Mouse (Mus musculus) cerebellum, adult 8-10 months (tissue): ENCODE data around the gene Cdh24.
"Not testable (repeated sequence)": the region's sequence is repeated elsewhere in the genome, so short reads cannot be mapped to it uniquely, and the experiment has no call there.

Experiments
- DNase-seq: peaks from one replicate; pipeline ENCODE4 v3.0.0; 2022

Cdh24 gene

DNA sequence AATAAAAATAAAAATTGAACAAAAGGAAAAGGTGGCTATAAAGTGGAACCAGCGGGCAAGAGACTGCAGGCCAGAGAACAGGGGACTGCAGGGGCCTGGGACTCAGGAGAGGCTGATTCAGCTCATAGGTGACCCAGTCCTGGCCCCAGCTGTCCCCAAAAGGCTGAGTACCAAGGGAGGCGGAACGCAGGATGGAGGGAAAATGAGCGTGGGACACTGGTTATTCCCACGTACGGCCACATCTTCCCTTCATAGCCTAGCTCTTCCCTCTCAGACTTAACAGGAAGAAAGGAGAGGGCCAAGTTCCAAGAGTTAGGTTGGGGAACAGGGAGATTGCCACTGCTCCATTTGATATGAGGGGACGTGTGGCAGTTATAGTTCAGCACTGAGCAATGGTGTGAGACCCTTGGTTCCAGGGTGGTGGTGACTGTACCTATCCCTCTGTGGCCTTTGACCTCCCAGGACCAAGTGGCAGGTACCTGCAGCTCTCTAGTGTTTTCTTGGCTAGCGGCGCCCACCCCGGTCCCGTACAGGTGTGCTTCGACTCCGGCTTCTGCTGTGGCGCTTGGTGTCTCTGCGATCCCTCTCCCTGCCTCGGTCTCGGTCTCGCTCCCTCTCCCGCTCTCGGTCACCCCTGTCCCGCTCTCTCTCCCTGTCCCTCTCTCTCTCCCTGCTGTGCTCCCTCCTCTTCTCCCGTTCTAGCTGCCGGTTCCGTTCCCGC, 1.2 kb upstream of the Cdh24 start:
- no peak for DNase-seq

DNA sequence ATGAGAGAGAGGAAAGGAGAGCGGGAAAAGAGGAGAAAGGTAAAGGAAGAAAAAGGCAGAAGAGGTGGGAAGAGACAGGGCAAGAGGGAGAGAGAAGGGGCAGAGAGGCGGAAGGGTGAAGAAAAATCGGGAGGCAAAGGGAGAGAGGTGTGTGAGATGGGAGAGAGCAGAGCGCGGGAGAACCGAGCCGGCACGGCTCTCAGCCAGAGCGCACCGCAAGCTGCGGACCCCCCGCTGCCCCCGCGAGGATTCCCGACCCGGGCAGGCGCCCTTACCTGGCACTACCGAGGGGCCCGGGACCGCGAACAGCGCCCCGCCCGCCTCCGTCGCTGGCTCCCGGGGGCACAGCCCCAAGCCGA, 239 bp downstream of the Cdh24 start, which contains the start of gene Gm17606:
Gm17606 (plus strand) TSS at position 7 of the 359 bp plus-strand sequence.
- no peak for DNase-seq

DNA sequence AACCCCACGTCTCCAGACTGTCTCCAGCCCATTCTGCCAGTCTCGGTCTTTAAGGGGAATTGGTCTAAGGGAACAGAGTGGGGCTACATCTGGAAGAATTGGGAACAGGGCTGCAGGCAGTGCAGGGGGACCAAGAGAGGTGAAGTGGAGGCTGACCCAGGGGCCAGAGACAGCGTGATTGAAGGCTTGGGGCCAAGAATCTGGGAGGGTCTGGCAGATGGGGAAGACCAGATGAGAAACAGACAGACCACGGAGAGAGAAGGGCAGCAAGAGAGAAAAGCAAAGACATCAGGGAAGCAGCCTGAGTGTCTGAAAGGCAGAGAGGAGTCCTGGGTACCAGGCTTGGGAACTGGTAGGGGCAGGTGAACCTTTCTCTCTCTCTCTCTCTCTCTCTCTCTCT, 1.0 kb downstream of the Cdh24 start:
- no peak for DNase-seq

GRCm38 (mm10) chr14:54638210-54638609, 3.0 kb downstream of the Cdh24 start:
- no peak for DNase-seq

GRCm38 (mm10) chr14:54636954-54637353, 4.2 kb downstream of the Cdh24 start:
- DNase-seq, result peak; percentile 54

- no peak for DNase-seq
These were observed 7.0 kb downstream of the Cdh24 start for GRCm38 (mm10) chr14:54634182-54634581.

DNA sequence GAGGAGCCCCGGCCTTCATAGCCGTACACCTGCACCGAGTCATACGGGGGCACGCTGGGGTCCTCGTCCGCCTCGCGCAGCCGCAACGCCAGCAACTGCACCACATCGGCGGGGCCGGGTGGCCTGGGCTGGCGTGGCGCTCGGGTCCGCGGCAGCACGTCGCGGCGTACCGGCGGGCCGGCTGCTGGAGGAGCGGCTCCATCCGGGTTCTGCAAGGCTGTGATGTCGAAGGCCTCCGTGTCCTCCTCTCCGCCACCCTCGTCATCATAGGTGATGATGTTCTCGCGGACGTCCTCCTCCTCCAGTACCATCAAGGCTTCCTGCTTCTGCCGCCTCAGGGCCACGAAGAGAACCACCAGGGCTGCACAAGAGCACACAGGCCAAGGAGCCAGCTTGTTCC, 8.9 kb downstream of the Cdh24 start:
- no peak for DNase-seq

DNA sequence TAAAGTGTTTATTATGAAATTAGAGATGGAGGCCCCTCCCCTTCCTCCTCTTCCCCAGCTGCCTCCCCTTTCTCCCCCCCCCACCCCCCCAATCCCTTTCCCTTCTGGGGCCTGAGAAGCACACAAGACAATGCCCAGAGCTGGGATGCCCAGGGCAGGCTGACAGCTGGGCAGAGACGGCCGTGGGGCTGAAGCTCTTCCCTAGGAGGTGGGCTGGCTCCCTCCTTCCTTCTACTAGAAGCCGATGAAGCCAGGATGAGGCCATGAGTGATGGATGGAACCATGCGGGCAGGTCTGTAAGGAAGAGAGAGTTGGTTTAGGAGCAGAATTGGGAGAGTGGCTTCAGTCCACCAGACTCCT, 9.9 kb downstream of the Cdh24 start:
- DNase-seq, result no peak

- no peak for DNase-seq
These were observed 10.5 kb downstream of the Cdh24 start for GRCm38 (mm10) chr14:54630583-54631239.

- DNase-seq, result no peak
These were observed 11.4 kb downstream of the Cdh24 start for GRCm38 (mm10) chr14:54629797-54630196.

DNA sequence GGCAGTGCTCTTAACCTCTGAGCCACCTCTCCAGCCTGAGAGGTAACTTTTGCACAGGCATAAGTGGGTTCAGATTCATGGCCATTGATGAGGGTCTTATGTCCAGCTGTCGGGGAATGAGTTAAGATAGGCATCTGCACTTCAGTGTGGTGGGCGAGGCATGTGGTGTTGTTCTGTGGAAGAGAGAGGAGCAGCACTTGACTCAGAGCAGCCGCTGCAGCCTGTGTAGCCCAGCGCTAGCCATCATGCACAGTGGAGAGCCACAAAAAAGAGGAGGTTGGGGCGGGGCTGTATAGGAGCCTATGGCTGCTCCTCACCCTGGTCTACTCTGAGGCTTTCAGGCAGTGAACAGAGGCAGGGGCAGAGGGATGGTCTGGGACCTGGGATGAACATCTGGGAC, 13.1 kb downstream of the Cdh24 start:
- no peak for DNase-seq

DNA sequence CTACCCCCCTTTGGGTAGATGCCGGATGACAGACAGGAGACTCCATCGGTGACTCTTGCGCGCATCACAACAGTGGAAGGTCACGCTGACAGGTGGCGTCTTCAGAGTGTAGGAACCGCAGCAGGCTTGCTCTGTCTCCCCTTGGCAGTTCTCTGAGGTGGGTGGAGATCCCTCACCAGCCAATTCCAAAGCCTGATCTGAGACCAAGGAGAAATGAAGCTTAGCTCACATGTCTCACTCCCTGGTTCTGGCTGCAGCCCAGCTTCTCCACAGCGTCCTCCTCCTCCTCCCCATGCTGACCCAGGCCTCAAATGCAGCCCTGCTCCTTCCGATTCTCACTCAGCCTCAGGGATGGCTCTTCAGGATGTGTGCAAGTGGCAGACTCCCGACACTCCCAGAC, 16.2 kb downstream of the Cdh24 start:
- no peak for DNase-seq

DNA sequence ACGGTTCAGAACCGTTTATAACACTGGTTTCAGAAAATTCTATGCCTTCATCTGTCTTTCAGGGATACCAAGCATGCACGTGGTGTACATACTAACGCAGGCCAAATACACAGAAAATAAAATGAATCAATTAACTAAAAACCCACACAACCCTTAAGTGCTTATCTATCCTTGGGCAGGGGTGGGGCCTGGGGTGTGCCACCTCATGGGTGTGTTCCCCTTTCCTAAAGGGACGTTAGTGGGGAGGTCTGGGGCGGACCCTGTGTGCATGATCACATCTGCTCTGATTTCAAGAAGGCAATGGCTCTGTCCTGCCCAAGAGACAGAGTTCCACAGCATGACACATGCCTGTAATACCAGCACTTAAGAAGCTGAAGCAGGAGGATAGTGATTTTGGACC, 17.8 kb downstream of the Cdh24 start:
- DNase-seq, result no peak

DNA sequence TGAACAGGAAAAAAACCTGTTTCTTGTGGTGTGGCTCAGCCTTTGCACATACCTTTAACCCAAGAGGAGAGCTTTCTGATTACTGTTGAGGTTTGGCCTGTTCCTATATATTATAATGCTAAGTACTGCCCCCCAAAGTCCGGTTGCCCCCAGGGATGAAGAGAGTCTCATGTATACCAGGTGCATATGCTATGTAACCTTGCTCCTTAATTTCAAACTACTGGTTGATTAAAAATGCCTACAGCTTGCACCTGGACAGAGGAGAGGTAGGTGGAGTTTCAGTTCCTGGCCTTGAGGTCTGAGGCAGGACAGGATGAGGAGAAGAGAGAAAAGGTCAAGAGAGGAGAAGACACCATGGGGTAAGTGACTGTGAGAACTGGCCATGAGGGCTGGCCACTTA, 20.0 kb downstream of the Cdh24 start, which contains the start of gene Psmb11:
Psmb11 (plus strand) TSS at position 301 of the 400 bp plus-strand sequence.
- no peak for DNase-seq

DNA sequence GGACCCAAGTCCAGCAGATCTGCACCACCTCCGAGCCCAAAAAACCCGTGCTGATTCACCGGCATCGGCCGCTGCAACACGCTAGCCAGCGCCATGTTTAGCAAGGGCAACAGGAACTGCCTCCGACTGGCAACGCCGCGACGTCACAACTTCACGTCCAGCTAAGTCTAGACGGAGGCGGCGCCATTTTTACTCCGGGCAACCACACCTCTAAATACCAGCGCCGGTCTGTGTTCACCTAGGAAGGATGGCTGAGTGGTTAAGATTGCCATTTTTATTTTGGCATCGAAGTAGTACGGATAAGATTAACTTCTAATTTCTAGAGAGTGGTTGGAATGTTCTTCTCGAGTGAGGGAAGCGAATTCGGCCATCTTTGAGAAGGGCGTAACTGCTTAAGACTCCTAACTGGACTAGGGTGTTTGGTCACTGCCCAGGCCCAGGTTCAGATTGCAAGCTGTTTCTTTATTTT, 23.2 kb downstream of the Cdh24 start, which contains the start of gene Psmb5:
Psmb5 (minus strand) TSS at position 126 of the 469 bp plus-strand sequence.
- DNase-seq, result peak; percentile 92

GRCm38 (mm10) chr14:54617152-54617896, 23.8 kb downstream of the Cdh24 start:
- DNase-seq, result no peak

GRCm38 (mm10) chr14:54616226-54616825, 24.8 kb downstream of the Cdh24 start:
- DNase-seq, result no peak

DNA sequence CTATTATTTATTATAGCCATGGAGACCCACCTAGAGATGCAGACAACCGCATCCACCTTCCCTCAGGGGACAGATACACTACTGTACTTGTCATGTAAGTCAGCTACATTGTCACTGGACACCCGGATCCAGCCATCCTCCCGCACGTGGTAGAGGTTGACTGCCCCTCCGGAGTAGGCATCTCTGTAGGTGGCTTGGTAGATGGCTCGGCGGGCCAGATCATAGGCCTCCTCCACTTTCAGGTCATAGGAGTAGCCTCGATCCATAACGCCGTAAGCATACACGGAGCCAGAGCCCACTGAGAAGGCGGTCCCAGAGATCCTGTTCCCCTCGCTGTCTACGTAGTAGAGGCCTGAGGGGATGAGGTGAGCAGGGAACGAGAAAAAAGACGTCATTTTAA, 27.0 kb downstream of the Cdh24 start:
- DNase-seq, result not testable (repeated sequence)

DNA sequence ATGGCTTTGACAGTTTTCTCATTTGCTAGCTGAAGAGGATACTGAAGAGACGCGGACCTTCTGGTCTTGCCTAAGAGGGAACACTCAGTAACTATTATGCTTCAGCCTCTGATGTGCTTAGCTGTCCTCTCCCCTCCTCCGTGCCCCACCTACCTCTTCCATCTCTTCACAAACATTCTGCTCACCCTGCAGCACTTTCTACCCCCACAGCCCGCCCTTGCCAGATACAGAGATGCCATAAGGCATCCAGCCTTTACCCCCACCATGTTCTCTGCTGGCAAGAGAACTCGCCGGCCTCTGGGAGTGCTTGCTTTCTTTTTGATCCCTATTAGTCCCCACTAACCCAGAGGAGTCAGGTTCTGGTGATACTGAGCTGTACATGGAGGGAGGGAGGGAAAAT, 30.5 kb downstream of the Cdh24 start:
- DNase-seq, result no peak

DNA sequence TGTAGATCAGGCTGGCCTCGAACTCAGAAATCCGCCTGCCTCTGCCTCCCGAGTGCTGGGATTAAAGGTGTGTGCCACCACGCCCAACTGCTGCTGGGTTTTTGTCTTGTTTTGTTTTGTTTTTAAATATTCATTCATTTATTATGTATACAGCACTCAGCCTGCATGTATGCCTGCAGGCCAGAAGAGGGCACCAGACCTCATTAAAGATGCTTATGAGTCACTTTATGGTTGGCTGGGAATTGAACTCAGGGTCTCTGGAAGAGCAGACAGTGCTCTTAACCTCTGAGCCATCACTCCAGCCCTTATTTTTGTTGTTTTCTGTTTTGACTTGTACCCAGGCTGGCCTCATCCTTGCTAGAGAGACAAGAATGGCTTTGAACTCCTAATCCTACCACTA, 31.2 kb downstream of the Cdh24 start:
- DNase-seq, result no peak

DNA sequence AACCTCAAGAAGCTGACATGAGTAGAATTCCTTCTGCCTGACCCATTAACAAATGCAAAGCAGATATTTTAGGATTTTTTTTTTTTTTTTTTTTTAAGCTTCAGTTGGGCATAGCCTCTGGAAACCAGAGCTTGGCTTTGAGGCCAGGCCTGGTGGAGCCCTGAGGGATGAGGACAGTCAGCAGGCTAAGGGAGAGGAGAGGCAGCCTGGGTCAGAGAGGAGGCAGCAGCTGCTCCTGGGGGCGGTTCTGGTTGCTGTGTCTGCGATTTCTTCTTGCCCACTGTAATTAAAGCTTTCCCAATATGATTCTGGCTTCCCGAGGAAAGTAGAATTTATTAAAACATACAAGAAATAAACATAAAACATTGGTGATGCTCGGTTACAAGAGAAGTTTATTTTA, 31.9 kb downstream of the Cdh24 start:
- DNase-seq, result no peak

DNA sequence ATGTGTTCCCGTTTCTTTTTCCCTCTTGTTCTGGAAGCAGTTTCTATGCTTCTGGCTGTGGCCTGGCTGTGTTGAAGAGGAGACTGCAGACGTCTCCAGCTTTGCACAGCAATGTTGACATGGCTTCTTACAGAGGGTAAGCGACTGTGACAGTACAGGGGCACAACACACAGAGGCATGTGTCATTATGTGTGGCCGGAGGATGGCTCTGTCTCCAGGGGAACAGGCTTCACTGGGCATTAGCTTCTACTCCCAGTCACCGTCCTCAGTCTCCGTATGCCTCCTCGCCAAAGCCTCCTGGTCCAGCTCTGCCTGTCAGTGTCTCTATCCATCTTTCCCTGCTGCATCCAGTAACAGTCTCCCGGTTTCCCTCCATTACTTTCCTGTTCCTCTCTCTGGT, 33.9 kb downstream of the Cdh24 start:
- no peak for DNase-seq

- DNase-seq, result peak; percentile 76
These were observed 35.3 kb downstream of the Cdh24 start, which contains the start of gene 4931414P19Rik for GRCm38 (mm10) chr14:54605752-54606321. 4931414P19Rik (minus strand) TSS chr14:54605993.
